Mouse (Mus musculus): ENCODE data around the gene Wdr20. TPM values are rescaled to one million over a fixed set of nuclear protein-coding genes. Genes with fewer than 3 reads are reported as not detected.

The Wdr20 gene
- polyA plus RNA-seq, 1 experiment from 2014 or later = 22.2 TPM

DNA sequence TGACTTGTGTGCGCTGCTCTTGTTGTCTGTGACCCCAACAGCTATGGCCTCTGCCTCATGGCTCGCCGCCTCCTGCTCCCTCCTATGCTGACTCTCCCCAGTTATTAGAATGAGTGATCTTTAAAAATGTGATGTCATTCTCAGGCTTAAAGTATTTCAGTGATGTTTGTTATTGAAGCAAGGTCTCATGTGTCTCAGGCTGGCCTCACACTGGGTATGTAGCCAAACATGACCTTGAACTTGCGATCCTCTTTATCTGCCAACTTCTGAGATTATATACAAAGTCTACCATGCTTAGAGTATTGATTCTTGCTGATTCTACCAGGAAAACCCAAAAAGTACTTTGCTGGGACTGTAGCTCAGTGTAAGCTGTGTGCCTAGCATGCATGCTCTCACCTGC, 16.2 kb downstream of the Wdr20 start:
- H3K9me3 ChIP-seq (replicated peaks; ENCODE audit: control insufficient read depth, low read length) = no peaks in the 10 kb centered on the region
- 97% methylated on average over 4 of the region's 4 CpGs for WGBS

DNA sequence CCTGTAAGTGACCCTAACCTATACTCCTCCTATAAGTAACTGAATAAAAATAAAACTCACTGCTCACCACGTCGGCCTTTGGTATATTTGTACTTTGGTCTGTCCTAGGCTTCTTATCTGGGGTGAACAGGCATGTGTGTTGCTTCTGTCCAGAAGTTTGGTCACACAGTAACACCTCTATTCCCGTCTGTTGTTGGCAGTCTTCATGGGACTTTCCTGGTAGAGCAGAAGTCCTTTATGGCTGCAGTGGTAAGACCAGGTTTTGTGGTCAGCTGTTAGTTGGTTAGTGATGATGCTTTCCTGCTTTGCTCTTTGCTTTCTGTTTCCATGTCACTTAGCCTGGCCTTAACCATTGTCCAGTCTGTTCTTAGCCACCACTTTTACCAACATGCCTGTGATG, 19.4 kb downstream of the Wdr20 start:
- Histone ChIP-seq H3K36me3 (replicated peaks; ENCODE audit: control insufficient read depth, insufficient read depth, low read depth, low read length) (no peaks in the 10 kb centered on the region), H3K9ac (replicated peaks; ENCODE audit: low read length) (no peak overlapping the region), H3K4me3 (ENCODE audit: low read depth, low read length) (no peak overlapping the region), H3K9me3 (replicated peaks; ENCODE audit: control insufficient read depth, low read length) (no peaks in the 10 kb centered on the region), H3K27me3 (ENCODE audit: control insufficient read depth, insufficient read depth, low read length) (no peaks in the 10 kb centered on the region), H3K4me2 (ENCODE audit: low read depth, low read length) (no peak overlapping the region), H3K4me1 (ENCODE audit: control insufficient read depth, insufficient read depth, low read length) (no peaks in the 10 kb centered on the region), H3K27ac (replicated peaks; ENCODE audit: low read depth, low read length) (no peak overlapping the region)
- ATAC-seq (replicated peaks; ENCODE audit: insufficient number of reproducible peaks, low FRiP score, low TSS enrichment, low read depth) (no peak), DNase-seq (ENCODE audit: low spot score) (no peak)
- 95% methylated on average over 3 of the region's 3 CpGs for WGBS

More for the DNA sequence above, 16.2 kb downstream of the Wdr20 start:
- Histone ChIP-seq H3K36me3 (replicated peaks; ENCODE audit: control insufficient read depth, insufficient read depth, low read depth, low read length) (no peaks in the 10 kb centered on the region), H3K27me3 (ENCODE audit: control insufficient read depth, insufficient read depth, low read length) (no peaks in the 10 kb centered on the region), H3K4me3 (ENCODE audit: low read depth, low read length) (no peak overlapping the region), H3K9ac (replicated peaks; ENCODE audit: low read length) (no peak overlapping the region), H3K4me1 (ENCODE audit: control insufficient read depth, insufficient read depth, low read length) (no peaks in the 10 kb centered on the region), H3K4me2 (ENCODE audit: low read depth, low read length) (no peak overlapping the region), H3K27ac (replicated peaks; ENCODE audit: low read depth, low read length) (no peak overlapping the region)
- DNase-seq (ENCODE audit: low spot score) (no peak), ATAC-seq (replicated peaks; ENCODE audit: insufficient number of reproducible peaks, low FRiP score, low TSS enrichment, low read depth) (no peak)

DNA sequence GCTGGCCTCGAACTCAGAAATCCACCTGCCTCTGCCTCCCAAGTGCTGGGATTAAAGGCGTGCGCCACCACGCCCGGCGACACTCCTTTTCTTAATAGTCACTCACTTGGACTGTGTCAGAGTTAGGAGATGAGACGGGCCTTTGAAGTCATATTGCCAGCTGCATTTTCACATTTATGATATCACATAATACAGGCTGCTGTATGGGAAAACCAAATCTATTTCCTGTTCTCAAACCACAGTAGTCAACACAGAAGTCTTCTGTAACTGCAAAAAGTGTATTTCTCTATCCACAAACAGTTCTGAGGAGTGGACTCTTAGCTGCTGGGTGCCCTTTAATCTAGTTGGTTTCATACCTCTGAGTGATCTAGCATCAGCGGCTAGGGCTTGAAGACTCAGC, 21.2 kb downstream of the Wdr20 start:
- Histone ChIP-seq H3K27me3 (ENCODE audit: control insufficient read depth, insufficient read depth, low read length) (no peaks in the 10 kb centered on the region), H3K4me1 (ENCODE audit: control insufficient read depth, insufficient read depth, low read length) (no peaks in the 10 kb centered on the region), H3K9me3 (replicated peaks; ENCODE audit: control insufficient read depth, low read length) (no peaks in the 10 kb centered on the region), H3K9ac (replicated peaks; ENCODE audit: low read length) (no peak overlapping the region), H3K4me3 (ENCODE audit: low read depth, low read length) (no peak overlapping the region), H3K36me3 (replicated peaks; ENCODE audit: control insufficient read depth, insufficient read depth, low read depth, low read length) (no peaks in the 10 kb centered on the region), H3K27ac (replicated peaks; ENCODE audit: low read depth, low read length) (no peak overlapping the region), H3K4me2 (ENCODE audit: low read depth, low read length) (no peak overlapping the region)
- no peak for DNase-seq (ENCODE audit: low spot score)
- 94% methylated on average over 7 of the region's 8 CpGs for WGBS
- ATAC-seq (replicated peaks; ENCODE audit: insufficient number of reproducible peaks, low FRiP score, low TSS enrichment, low read depth) = no peak

DNA sequence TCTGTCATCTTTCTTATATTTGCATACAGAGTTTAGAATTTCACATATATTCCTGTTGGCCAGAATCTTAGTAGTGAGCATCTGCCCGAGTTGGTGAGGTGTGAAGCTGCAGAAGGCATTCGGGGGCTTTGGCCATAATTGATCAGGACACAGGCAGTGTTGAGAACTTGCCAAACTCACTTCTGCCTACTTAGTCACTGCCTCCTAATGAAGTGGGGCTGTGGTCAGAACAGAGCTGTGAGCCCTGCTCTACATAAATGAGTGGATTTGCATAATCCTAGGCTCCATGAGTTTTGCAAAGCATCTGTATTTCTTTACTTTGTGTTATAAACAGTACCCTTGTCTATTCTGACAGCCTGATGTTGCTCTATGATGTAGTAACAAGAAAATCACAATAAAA, 24.6 kb downstream of the Wdr20 start:
- Histone ChIP-seq H3K4me3 (ENCODE audit: low read depth, low read length) (no peak overlapping the region), H3K27ac (replicated peaks; ENCODE audit: low read depth, low read length) (no peak overlapping the region), H3K4me2 (ENCODE audit: low read depth, low read length) (no peak overlapping the region), H3K36me3 (replicated peaks; ENCODE audit: control insufficient read depth, insufficient read depth, low read depth, low read length) (no peaks in the 10 kb centered on the region), H3K27me3 (ENCODE audit: control insufficient read depth, insufficient read depth, low read length) (no peaks in the 10 kb centered on the region), H3K4me1 (ENCODE audit: control insufficient read depth, insufficient read depth, low read length) (no peaks in the 10 kb centered on the region), H3K9ac (replicated peaks; ENCODE audit: low read length) (no peak overlapping the region), H3K9me3 (replicated peaks; ENCODE audit: control insufficient read depth, low read length) (no peaks in the 10 kb centered on the region)
- ATAC-seq (replicated peaks; ENCODE audit: insufficient number of reproducible peaks, low FRiP score, low TSS enrichment, low read depth) = no peak
- DNase-seq (ENCODE audit: low spot score) = no peak
- 89% methylated on average over 2 of the region's 2 CpGs for WGBS

DNA sequence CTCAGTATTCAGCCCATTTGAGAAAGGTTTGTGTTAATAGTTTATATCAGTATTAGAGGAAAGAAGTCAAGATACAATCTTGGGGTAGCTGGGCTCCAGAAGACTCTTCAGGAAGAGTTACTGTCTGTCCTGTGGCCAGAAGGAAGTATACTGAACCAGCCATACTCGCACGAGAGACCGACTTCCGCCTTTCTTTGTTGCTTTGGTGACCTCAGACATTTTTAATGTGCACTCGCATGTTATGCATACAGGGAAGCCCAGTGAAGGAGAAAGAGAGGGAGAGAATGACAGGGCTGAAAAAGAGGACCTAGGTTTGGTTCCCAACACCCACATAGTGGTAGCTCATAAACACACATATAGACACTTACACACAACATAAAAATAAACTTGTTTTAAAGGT, 26.8 kb downstream of the Wdr20 start:
- ATAC-seq (replicated peaks; ENCODE audit: insufficient number of reproducible peaks, low FRiP score, low TSS enrichment, low read depth) (no peak), DNase-seq (ENCODE audit: low spot score) (no peak)
- Histone ChIP-seq H3K36me3 (replicated peaks; ENCODE audit: control insufficient read depth, insufficient read depth, low read depth, low read length) (no peaks in the 10 kb centered on the region), H3K4me1 (ENCODE audit: control insufficient read depth, insufficient read depth, low read length) (no peaks in the 10 kb centered on the region), H3K27ac (replicated peaks; ENCODE audit: low read depth, low read length) (no peak overlapping the region), H3K9me3 (replicated peaks; ENCODE audit: control insufficient read depth, low read length) (no peaks in the 10 kb centered on the region), H3K4me3 (ENCODE audit: low read depth, low read length) (no peak overlapping the region), H3K4me2 (ENCODE audit: low read depth, low read length) (no peak overlapping the region), H3K27me3 (ENCODE audit: control insufficient read depth, insufficient read depth, low read length) (no peaks in the 10 kb centered on the region), H3K9ac (replicated peaks; ENCODE audit: low read length) (no peak overlapping the region)
- WGBS = 93% methylated on average over 5 of the region's 5 CpGs

DNA sequence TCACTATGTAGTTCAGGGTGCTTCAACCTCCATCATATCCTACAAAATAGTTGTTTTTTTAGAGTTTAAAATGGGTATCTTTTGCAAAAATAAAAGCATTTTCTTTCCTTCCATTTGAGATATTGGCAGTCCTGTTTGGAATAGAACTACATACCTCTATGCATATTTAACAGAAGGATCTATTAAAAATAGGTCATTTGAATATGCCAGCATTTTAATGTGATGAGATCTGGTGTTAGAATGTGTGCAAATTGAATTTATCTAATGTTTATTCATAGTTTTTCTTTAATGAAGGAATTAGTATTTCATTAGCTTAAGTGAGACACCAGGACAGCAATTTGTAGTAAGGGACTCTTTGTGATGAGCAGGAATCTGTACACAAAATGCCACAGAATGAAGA, 30.8 kb downstream of the Wdr20 start:
- no peaks in the 10 kb centered on the region for H3K27me3 ChIP-seq (ENCODE audit: control insufficient read depth, insufficient read depth, low read length)
- ATAC-seq (replicated peaks; ENCODE audit: insufficient number of reproducible peaks, low FRiP score, low TSS enrichment, low read depth) (no peak), DNase-seq (ENCODE audit: low spot score) (no peak)
- H3K9ac ChIP-seq (replicated peaks; ENCODE audit: low read length) = no peak overlapping the region
- no peaks in the 10 kb centered on the region for H3K36me3 ChIP-seq (replicated peaks; ENCODE audit: control insufficient read depth, insufficient read depth, low read depth, low read length)
- H3K4me3 ChIP-seq (ENCODE audit: low read depth, low read length) = no peak overlapping the region
- no peaks in the 10 kb centered on the region for H3K9me3 ChIP-seq (replicated peaks; ENCODE audit: control insufficient read depth, low read length)
- H3K4me2 ChIP-seq (ENCODE audit: low read depth, low read length) = no peak overlapping the region
- no peaks in the 10 kb centered on the region for H3K4me1 ChIP-seq (ENCODE audit: control insufficient read depth, insufficient read depth, low read length)
- H3K27ac ChIP-seq (replicated peaks; ENCODE audit: low read depth, low read length) = no peak overlapping the region

GRCm38 (mm10) chr12:110769660-110770297, 32.0 kb downstream of the Wdr20 start:
- Histone ChIP-seq H3K4me1 (ENCODE audit: control insufficient read depth, insufficient read depth, low read length) (no peaks in the 10 kb centered on the region), H3K4me3 (ENCODE audit: low read depth, low read length) (no peak overlapping the region), H3K9ac (replicated peaks; ENCODE audit: low read length) (no peak overlapping the region), H3K36me3 (replicated peaks; ENCODE audit: control insufficient read depth, insufficient read depth, low read depth, low read length) (no peaks in the 10 kb centered on the region), H3K27ac (replicated peaks; ENCODE audit: low read depth, low read length) (no peak overlapping the region), H3K27me3 (ENCODE audit: control insufficient read depth, insufficient read depth, low read length) (no peaks in the 10 kb centered on the region), H3K9me3 (replicated peaks; ENCODE audit: control insufficient read depth, low read length) (no peaks in the 10 kb centered on the region), H3K4me2 (ENCODE audit: low read depth, low read length) (no peak overlapping the region)
- DNase-seq (ENCODE audit: low spot score) (no peak), ATAC-seq (replicated peaks; ENCODE audit: insufficient number of reproducible peaks, low FRiP score, low TSS enrichment, low read depth) (no peak)
- whole genome bisulfite sequencing = 75% methylated on average over 6 of the region's 6 CpGs

GRCm38 (mm10) chr12:110770479-110771247, 32.9 kb downstream of the Wdr20 start:
- Histone ChIP-seq H3K9me3 (replicated peaks; ENCODE audit: control insufficient read depth, low read length) (no peaks in the 10 kb centered on the region), H3K27ac (replicated peaks; ENCODE audit: low read depth, low read length) (no peak overlapping the region), H3K9ac (replicated peaks; ENCODE audit: low read length) (no peak overlapping the region), H3K4me2 (ENCODE audit: low read depth, low read length) (no peak overlapping the region), H3K4me3 (ENCODE audit: low read depth, low read length) (no peak overlapping the region), H3K4me1 (ENCODE audit: control insufficient read depth, insufficient read depth, low read length) (no peaks in the 10 kb centered on the region), H3K27me3 (ENCODE audit: control insufficient read depth, insufficient read depth, low read length) (no peaks in the 10 kb centered on the region), H3K36me3 (replicated peaks; ENCODE audit: control insufficient read depth, insufficient read depth, low read depth, low read length) (no peaks in the 10 kb centered on the region)
- ATAC-seq (replicated peaks; ENCODE audit: insufficient number of reproducible peaks, low FRiP score, low TSS enrichment, low read depth) = no peak
- 94% methylated on average over 10 of the region's 10 CpGs for WGBS
- DNase-seq (ENCODE audit: low spot score) = no peak
